Mouse (Mus musculus): ENCODE results near the gene Hoxa6.

Gene Hoxa6

GRCm38 (mm10) chr6:52196811-52197210, 11.7 kb downstream of the Hoxa6 start:
- peak; percentile 8 for DNase-seq

DNA sequence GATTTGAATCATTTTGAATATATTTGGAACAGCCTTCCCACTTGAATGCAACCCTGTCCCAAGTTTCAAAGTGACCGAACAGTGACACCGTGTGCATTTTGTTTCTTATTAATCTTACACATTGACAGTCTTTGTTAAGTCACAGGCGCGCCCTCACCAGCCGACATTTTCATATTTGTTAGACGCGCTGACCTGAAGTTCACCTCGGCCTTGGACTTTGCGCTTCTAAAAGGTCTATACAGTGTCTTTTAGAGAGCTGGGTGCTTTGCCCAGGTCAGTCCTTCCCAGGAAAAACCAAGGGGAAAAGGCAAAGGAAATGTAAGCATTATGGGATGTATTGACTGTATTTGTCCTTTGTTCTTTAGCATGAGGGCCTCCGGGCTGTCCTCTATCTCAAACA, 13.8 kb downstream of the Hoxa6 start:
- peak; percentile 45 for DNase-seq

DNA sequence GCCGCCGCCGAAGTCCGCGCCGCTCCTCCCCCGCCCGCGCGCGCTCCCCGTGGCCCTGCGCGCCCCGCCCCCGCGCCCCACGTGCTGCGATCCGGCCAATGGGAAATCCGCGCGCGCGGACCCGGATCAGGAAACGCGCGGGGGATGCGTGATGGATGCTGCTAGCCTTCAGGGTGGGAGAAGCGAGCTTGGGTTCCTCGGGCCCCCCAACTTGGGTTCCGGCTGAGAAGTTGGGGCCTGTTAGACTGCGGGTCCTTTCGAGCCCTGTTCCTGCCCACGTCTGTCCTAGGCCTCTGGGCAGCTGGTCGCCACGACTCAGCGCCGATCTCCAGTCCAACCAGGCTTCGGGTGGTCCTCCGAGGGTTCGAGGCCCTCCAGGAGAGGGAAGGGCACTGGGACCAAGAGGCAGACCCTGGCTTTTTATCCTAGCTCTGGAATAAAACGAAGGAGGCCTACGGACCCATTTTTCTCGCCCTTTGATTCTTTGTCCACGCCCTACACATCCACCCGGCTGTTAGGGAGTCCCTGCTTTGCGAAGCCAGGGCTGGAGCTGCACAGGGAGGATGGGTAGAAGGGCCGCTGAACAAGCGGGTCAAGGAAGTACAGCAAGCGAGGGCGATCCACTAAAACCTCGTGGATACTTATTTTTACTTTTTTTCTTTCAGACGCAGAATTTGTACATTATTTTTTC, 16.5 kb downstream of the Hoxa6 start:
- DNase-seq: peak; percentile 91

DNA sequence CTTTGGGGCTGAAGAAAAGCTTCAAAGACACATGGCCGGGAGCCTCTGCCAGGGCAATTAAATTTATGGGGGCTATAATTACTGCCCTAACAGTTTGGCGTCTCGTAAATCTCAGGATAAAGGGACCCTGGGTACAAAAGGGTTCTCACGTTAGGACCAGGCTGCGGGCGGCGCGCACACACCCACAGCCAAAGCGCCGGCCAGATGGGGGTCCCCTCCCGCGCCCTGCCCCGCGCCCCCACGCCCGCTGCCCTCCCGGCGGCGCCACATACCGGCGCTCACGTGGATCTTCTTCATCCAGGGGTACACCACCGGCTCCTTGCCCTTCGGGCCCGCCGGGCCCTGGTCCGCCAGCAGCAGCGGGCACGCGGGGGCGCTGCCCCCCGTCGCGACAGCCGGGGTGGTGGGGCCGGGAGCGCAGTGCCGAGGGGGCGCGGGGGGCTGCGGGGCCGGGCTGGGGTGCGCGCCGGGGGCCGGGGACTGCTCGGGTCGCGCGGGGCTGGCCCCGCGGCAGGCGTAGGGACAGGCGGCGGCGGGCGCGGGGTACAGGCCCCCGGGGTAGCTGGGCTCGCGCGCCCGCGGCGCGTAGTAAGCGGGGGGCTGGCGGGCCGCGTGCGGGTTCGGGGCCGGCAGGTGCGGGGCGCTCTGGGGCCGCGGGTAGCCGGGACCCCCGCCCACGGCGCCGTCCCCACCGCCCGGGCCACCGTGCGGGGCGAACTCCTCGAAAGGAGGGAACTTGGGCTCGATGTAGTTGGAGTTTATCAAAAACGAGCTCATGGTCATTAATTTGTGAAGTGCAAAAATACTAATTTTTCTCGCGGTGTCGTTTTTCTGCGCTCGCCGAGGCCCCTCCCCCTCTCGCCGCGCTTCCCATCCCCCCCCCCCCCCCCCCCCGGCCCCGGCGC, 17.4 kb downstream of the Hoxa6 start, which contains the start of gene Hoxa4:
Hoxa4 (minus strand) TSS at position 848 of the 905 bp plus-strand sequence.
- DNase-seq: peak; percentile 44

GRCm38 (mm10) chr6:52190410-52190809, 18.1 kb downstream of the Hoxa6 start:
- DNase-seq: no peak

- DNase-seq: peak; percentile 47
These were observed 18.6 kb downstream of the Hoxa6 start for GRCm38 (mm10) chr6:52189909-52190308.

GRCm38 (mm10) chr6:52189172-52189591, 19.3 kb downstream of the Hoxa6 start:
- DNase-seq: peak; percentile 54

DNA sequence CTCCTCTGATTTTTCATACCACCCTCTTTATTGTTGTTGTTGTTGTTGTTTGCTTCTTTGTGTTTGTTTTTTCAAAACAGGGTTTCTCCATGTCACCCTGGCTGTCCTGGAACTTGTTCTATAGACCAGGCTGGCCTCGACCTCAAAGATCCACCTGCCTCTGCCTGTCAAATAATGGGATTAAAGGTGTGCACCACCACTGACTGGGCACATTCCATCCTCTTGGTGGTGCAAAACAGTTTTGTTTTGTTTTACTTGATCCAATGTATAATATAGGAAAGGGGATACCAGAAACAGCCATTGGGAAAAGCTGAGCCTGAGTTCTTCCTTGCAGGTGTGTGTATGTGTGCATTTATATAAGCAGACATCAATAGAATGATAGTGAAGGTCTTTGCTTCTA, 22.0 kb downstream of the Hoxa6 start:
- DNase-seq: no peak

DNA sequence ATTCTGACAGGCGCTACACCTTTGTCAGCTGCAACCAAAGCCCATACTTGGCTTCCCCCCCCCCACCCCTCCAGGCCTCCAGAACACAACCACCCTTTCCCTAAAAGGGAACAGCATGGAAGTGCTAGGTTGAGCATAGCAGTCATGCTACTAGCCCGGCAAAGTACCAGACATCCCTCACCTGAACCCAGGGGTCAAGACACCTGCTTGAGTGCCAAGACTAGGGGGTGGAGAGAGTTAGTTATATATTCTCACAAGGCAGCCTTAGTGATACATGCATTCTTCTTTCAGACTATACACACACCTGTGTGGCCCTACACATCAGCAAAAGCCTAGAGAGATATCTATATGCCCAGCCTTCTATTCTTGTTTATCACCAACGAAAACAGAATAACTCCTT, 22.7 kb downstream of the Hoxa6 start:
- peak; percentile 37 for DNase-seq

- peak; percentile 44 for DNase-seq
These were observed 23.3 kb downstream of the Hoxa6 start for GRCm38 (mm10) chr6:52185222-52185621.

DNA sequence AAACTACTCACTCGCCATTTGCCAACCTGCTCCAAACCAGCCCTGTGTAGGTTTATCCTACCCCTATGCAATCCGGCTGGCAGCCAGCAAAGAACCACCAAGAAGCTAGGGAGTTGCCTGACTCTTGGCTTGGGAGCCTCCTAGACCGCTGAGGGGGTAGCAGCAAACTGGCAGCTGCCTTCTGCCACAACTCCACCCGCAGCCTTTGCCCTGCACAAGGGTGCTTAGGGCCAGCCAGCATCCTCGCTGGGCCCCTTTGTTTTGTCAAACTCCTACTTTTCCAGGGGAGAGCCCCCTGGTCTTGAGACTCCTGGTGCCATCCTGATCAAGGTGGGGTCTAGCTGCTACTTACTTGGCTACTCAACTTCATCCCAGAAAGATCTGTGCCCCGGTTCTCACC, 23.9 kb downstream of the Hoxa6 start:
- peak; percentile 33 for DNase-seq

DNA sequence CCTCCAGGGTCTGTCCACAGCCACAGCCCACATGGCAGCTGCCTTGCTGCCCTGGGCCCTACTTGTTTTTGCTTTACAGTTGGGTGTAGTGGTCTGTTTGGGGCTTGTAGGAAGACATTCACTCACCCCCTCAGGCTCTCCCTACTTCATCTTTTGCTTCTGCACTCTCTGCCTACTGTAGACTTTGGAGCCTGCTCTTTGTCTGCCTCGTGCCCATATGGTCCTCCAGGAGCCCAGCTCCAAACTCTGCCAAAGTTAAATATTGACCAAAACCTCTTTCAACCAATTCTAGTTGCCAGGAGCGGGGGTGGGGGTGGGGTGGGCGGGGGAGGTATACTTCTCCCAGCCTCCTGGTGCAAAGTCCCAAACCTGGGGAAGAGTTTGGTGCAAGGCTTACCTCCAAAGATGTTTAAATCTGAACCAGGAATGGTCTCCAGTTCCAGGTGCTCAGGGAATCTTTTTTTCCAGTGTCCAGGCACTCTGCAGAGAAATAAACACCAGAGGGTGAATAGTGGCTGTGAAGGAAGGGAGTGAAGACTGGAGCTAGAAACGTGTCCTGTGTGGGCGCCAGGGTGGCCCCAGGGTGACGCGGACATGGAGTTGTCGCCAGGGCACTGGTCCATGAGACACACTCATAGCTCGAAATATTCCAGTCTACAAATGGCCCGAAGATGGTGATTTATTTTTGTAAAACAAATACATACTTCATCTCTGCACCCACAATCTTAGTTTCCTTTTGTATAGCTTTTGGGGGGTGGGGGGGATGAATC, 25.0 kb downstream of the Hoxa6 start:
- peak; percentile 73 for DNase-seq

- no peak for DNase-seq
These were observed 25.7 kb downstream of the Hoxa6 start for GRCm38 (mm10) chr6:52182793-52183192.

DNA sequence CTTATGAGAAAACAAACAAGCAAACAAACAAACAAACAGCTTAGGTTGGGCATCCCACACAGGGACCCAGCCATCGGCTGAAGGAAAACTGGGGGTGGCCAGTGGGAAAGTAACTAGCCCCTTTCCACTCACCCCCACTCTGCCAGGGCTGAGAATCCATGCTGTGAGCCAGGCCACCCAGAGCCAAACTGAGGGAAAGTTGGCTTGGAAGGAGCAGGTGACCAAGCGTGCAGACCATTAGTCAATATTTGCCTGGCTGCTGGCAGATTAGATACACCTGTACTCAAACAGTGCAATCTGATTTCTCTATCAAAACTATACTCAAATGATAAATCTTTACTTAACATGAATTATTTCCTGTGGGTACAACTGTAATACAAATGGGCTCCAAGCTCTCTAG, 26.5 kb downstream of the Hoxa6 start:
- peak; percentile 41 for DNase-seq

DNA sequence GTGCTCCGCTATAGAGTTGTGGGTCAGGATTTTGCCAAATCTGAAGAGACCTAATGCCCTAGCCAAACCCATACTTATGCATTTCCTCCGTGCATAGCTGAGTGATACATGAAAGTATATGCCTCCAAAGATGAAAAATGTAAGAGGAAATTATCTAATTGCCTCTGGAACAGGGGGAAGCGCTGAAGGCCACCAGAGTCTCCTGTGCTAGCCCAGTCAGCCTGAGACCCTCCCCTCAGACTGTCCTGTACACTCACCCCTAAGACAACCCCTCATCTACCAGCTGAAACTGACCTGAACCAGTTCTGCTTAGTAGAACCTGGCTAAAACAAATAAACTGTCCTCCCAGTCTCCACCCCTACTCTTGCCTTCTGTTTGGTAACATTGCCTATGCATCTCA, 27.8 kb downstream of the Hoxa6 start:
- no peak for DNase-seq

GRCm38 (mm10) chr6:52180213-52180710, 28.3 kb downstream of the Hoxa6 start:
- DNase-seq: no peak

DNA sequence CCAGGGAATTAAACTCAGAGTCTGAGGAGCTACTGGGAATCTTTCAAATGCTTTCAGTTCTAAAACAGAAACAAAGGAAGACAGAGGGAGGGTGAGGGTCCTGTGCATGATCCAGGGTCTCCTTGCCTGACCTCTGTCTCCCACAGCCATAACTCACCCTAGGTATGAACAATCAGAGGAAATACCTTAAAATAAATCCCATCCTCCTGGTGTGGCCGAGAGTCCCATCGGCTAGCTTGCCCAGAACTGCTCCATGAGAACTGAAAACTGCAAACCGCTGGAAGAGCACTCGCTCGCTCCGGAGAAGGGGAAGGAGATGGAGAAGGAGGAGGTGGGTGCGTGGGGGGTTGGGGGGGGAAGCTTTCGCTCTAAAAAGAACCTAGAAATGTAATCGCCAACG, 28.8 kb downstream of the Hoxa6 start:
- DNase-seq: peak; percentile 29

DNA sequence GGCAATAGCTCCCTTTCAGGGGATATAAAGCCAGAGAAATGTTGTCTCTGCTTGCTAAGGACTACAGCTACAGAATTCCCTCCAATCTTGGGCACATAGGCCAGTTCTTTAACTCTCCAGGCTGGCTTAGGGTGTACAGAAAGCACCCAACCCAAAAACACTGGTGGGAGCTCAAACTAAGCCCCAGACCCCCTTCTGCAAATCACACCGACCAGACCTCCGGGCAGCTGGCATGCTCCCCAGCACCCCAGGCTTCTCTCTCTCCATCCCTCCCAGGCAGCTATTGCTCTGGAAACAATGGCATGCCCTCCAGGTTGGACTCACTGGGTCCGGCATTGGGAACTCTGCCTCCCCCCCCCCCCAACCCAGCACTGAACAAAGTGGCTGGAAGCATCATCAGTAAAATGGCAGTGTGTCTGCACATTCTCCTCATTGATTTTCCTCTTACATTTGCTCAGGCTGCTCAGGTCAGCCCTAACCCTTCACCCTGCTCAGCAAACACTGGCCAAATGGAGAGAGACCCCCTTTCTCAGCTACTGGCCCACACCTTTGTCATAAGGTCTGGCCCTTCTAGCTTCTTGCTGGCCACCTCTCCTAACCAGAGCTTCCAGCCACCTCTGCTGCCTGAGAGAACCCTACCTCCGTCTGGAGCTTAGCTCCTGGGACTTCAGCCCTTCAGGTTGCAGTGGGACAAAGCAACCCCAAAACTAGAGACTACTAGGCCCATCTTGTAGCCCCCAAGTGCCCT, 29.4 kb downstream of the Hoxa6 start:
- peak; percentile 32 for DNase-seq

GRCm38 (mm10) chr6:52177806-52178205, 30.7 kb downstream of the Hoxa6 start:
- no peak for DNase-seq

DNA sequence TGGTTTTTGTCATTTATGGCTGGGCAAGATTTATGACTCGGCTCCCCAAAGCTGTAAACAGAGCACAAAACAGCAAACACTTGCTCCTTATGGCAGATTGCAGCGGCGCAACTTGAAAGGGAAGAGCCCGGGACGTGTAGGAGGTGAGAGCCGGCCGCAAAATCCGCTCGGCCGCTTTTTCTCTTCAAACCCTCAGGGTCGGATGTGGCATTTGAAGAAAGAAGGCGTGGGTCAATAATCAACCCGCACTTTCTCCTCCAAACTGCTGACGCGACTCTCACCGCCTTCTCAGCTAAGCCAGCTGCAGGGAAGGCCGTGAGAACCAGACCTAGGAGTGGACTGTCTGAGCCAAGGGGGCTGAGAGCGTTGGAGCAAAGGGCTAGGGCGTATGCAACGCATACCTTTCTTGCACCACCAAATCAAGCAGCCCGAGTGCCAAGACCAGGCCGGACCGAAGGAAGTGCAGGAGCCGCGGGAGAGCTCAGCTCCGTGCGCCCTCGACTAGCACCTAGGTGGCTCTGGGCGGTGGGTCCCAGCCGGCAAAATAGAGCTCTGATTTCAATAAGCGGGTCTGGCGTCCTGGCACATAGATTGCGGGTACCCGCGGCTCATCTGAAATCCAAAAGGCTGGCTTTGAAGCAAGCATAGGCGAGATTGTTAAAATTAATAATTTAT, 31.3 kb downstream of the Hoxa6 start, which contains the start of gene 5730596B20Rik:
5730596B20Rik (plus strand) TSS at position 438 of the 675 bp plus-strand sequence.
- peak; percentile 82 for DNase-seq

- DNase-seq: peak; percentile 46
These were observed 32.1 kb downstream of the Hoxa6 start for GRCm38 (mm10) chr6:52176391-52176790.

DNA sequence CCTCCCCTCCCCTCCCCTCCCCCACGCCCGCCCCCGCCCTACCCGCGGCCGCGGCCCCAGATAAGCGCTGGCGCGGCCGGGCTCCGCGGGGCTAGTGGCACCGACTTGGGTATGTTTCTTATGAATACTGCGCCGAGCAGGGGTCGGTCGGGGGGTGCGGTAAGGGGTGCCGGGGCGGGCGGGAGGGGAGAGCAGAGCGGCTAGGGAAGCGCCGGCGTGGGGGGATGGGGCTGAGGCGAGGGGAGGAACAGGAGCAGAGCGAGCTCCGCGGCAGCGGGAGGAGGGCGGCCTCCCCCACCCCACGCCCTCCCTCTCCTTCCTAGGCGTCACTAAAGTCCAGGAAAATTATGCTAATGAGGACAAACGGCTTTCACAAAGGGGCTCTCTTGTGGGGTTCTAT, 32.7 kb downstream of the Hoxa6 start:
- peak; percentile 49 for DNase-seq
